23 mouse cellular contexts compared by ENCODE assay signal in genomic region chr4:105307905-105308304, GRCm38 (mm10).
"Had no signal": no experiment of that assay in that cellular context is flagged by ENCODE, and none has a peak within 500 bp of the region (broad histone marks: within the 10 kb centered on the region; RNA-seq: fewer than 3 reads in every experiment).

No protein-coding gene starts in this region.

- H3K36me3 ChIP-seq: heart, embryonic 10.5 days; heart, embryonic 12.5 days; hindbrain, embryonic 13.5 days; hindbrain, embryonic 15.5 days; limb, embryonic 13.5 days; limb, embryonic 15.5 days; liver, embryonic 13.5 days; liver, embryonic 15.5 days had no signal

- H3K27me3 ChIP-seq: heart, embryonic 12.5 days; hindbrain, embryonic 13.5 days; hindbrain, embryonic 15.5 days; limb, embryonic 13.5 days; limb, embryonic 15.5 days; liver, embryonic 13.5 days; liver, embryonic 15.5 days had no signal

- H3K9ac ChIP-seq: heart, embryonic 12.5 days; hindbrain, embryonic 13.5 days; hindbrain, embryonic 15.5 days; limb, embryonic 13.5 days; limb, embryonic 15.5 days; liver, embryonic 13.5 days; liver, embryonic 15.5 days had no signal

- ATAC-seq: hindbrain, postnatal 0 days; intestine, embryonic 16.5 days had no signal

- DNase-seq: gastrocnemius, postnatal 10 days; gastrocnemius, postnatal 25 days; heart, adult 11 months; heart, postnatal 10 days; heart, postnatal 36 days; kidney, adult 11 months; kidney, adult 8-10 months; kidney, postnatal 10 days; kidney, postnatal 25 days; layer of hippocampus, adult 9-11 months; layer of hippocampus, postnatal 36 days; left cerebral cortex, postnatal 4 days; liver, embryonic 13.5 days; lung, adult 18-20 months had no signal

- H3K9me3 ChIP-seq: heart, embryonic 10.5 days; heart, embryonic 12.5 days; hindbrain, embryonic 13.5 days; hindbrain, embryonic 15.5 days; limb, embryonic 13.5 days; limb, embryonic 15.5 days; liver, embryonic 13.5 days; liver, embryonic 15.5 days had no signal

- H3K27ac ChIP-seq: heart, embryonic 10.5 days; hindbrain, embryonic 13.5 days; hindbrain, embryonic 15.5 days; hindbrain, postnatal 0 days; limb, embryonic 13.5 days; limb, embryonic 15.5 days; liver, embryonic 13.5 days had no signal

- H3K4me1 ChIP-seq: hindbrain, embryonic 13.5 days; hindbrain, embryonic 15.5 days had no signal

- H3K4me2 ChIP-seq: heart, embryonic 12.5 days; hindbrain, embryonic 13.5 days; hindbrain, embryonic 15.5 days; limb, embryonic 13.5 days; limb, embryonic 15.5 days; liver, embryonic 13.5 days; liver, embryonic 15.5 days had no signal

- H3K4me3 ChIP-seq: heart, embryonic 10.5 days; heart, embryonic 12.5 days; hindbrain, embryonic 13.5 days; hindbrain, embryonic 15.5 days; limb, embryonic 13.5 days; limb, embryonic 15.5 days; liver, embryonic 13.5 days; liver, embryonic 15.5 days had no signal
